Mouse (Mus musculus) ES-Bruce4 (cell line): ENCODE results near the gene Tmem245. TPM values are rescaled to one million over a fixed set of nuclear protein-coding genes. Genes with fewer than 3 reads are reported as not detected.

Experiments
- H3K27ac ChIP-seq: 2 replicates; pipeline ENCODE4 v1.5.1; 2012; ENCODE audit warnings: low read length, inconsistent platforms; ENCODE audit not compliant: insufficient read depth
- H3K27me3 ChIP-seq: 2 replicates; pipeline ENCODE4 v1.6.1; 2012; ENCODE audit warnings: mild to moderate bottlenecking, low read length, inconsistent platforms; ENCODE audit not compliant: control insufficient read depth, poor library complexity, insufficient read depth, severe bottlenecking
- H3K36me3 ChIP-seq: 2 replicates; pipeline ENCODE4 v1.6.1; 2012; ENCODE audit warnings: inconsistent platforms, mild to moderate bottlenecking, low read length, moderate library complexity; ENCODE audit not compliant: control insufficient read depth, poor library complexity, insufficient read depth, severe bottlenecking
- H3K4me1 ChIP-seq: one replicate; pipeline ENCODE4 v1.8.1; 2011; ENCODE audit warnings: low read length; ENCODE audit not compliant: control insufficient read depth, insufficient read depth
- H3K4me3 ChIP-seq: 2 replicates; pipeline ENCODE4 v1.5.1; 2011; ENCODE audit warnings: low read depth, mild to moderate bottlenecking, low read length
- H3K9ac ChIP-seq: 2 replicates; pipeline ENCODE4 v1.6.1; 2012; ENCODE audit warnings: low read depth, mild to moderate bottlenecking, inconsistent platforms; ENCODE audit not compliant: poor library complexity, severe bottlenecking
- H3K9me3 ChIP-seq: replicated peaks from 2 replicates; pipeline ENCODE4 v1.6.1; 2012; ENCODE audit warnings: mild to moderate bottlenecking, low read length, inconsistent platforms; ENCODE audit not compliant: control insufficient read depth, poor library complexity, insufficient read depth, severe bottlenecking
- CTCF ChIP-seq: IDR thresholded peaks from one replicate; pipeline ENCODE4 v1.8.1; 2011; ENCODE audit warnings: low read depth, low read length
- EP300 ChIP-seq: IDR thresholded peaks from 2 replicates; pipeline ENCODE4 v1.6.1; 2011; ENCODE audit warnings: low read depth, low read length; ENCODE audit not compliant: insufficient read depth
- POLR2A ChIP-seq: IDR thresholded peaks from one replicate; pipeline ENCODE4 v1.8.1; 2011; ENCODE audit warnings: low read length; ENCODE audit not compliant: insufficient read depth
- polyA plus RNA-seq: library from polyadenylated mRNA; stranded (reverse); fragments of >200 nt; gene quantifications from 2 replicates; pipeline ENCODE4 v1.2.4, GENCODE M21; 2011; ENCODE audit warnings: low read depth; ENCODE audit not compliant: missing spikeins, insufficient read depth, insufficient read length

Tmem245 gene
- polyA plus RNA-seq, 1 experiment: 61.9 TPM

- H3K4me1 ChIP-seq: peaks cover 5% of the 10 kb centered on the region
- no peaks in the 10 kb centered on the region for H3K27me3 ChIP-seq
- H3K9ac ChIP-seq: peak overlapping the region; percentile 13; the same call in 1 of the 2 replicates
- H3K27ac ChIP-seq: peak overlapping the region; percentile 89
- no peaks in the 10 kb centered on the region for H3K9me3 ChIP-seq
- no peak overlapping the region for H3K4me3 ChIP-seq
- H3K36me3 ChIP-seq: no peaks in the 10 kb centered on the region
- TF ChIP-seq CTCF (no peak), EP300 (peak; percentile 87)
These were observed 88.5 kb downstream of the Tmem245 start for GRCm38 (mm10) chr4:56858733-56859132.

- Histone ChIP-seq H3K9me3 (no peaks in the 10 kb centered on the region), H3K27ac (peak overlapping the region; percentile 85), H3K4me1 (peaks cover 1% of the 10 kb centered on the region), H3K36me3 (no peaks in the 10 kb centered on the region), H3K4me3 (no peak overlapping the region), H3K9ac (no peak overlapping the region), H3K27me3 (no peaks in the 10 kb centered on the region)
- peak; percentile 94 for TF ChIP-seq EP300
- TF ChIP-seq CTCF: no peak
These were observed 90.8 kb downstream of the Tmem245 start for GRCm38 (mm10) chr4:56856371-56856949.

- TF ChIP-seq CTCF (no peak), EP300 (no peak), POLR2A (no peak)
- peak overlapping the region; percentile 5 for H3K4me3 ChIP-seq
- peak overlapping the region; percentile 6 for H3K9ac ChIP-seq
- no peaks in the 10 kb centered on the region for H3K27me3 ChIP-seq
- no peaks in the 10 kb centered on the region for H3K9me3 ChIP-seq
- H3K4me1 ChIP-seq: peaks cover 1% of the 10 kb centered on the region
- peak overlapping the region; percentile 74 for H3K27ac ChIP-seq
- no peaks in the 10 kb centered on the region for H3K36me3 ChIP-seq
These were observed 91.3 kb downstream of the Tmem245 start for GRCm38 (mm10) chr4:56855935-56856334.

GRCm38 (mm10) chr4:56850724-56851123 is 96.5 kb downstream of the Tmem245 start:
- no peaks in the 10 kb centered on the region for H3K9me3 ChIP-seq
- no peak overlapping the region for H3K9ac ChIP-seq
- H3K27ac ChIP-seq: no peak overlapping the region

GRCm38 (mm10) chr4:56848044-56848443 is 99.2 kb downstream of the Tmem245 start:
- H3K4me1 ChIP-seq: no peaks in the 10 kb centered on the region
- peaks cover 12% of the 10 kb centered on the region for H3K9me3 ChIP-seq
- no peak for TF ChIP-seq CTCF
- TF ChIP-seq POLR2A: no peak
- H3K4me3 ChIP-seq: no peak overlapping the region
- H3K9ac ChIP-seq: no peak overlapping the region
- peak overlapping the region; percentile 24 for H3K27ac ChIP-seq
- no peaks in the 10 kb centered on the region for H3K27me3 ChIP-seq
- peaks cover 14% of the 10 kb centered on the region for H3K36me3 ChIP-seq

More at GRCm38 (mm10) chr4:56850724-56851123, 96.5 kb downstream of the Tmem245 start:
- H3K4me1 ChIP-seq: no peaks in the 10 kb centered on the region
- H3K4me3 ChIP-seq: no peak overlapping the region
- no peaks in the 10 kb centered on the region for H3K27me3 ChIP-seq
- no peaks in the 10 kb centered on the region for H3K36me3 ChIP-seq
- TF ChIP-seq POLR2A: no peak
- no peak for TF ChIP-seq CTCF
- 0 out of 2 replicates have a peak, but pooled peaks have one; percentile 46 for TF ChIP-seq EP300

GRCm38 (mm10) chr4:56847400-56847799 is 99.8 kb downstream of the Tmem245 start:
- TF ChIP-seq CTCF: no peak
- TF ChIP-seq POLR2A: no peak
- TF ChIP-seq EP300: peak; percentile 81
- H3K4me1 ChIP-seq: no peaks in the 10 kb centered on the region
- H3K4me3 ChIP-seq: no peak overlapping the region
- H3K9ac ChIP-seq: no peak overlapping the region
- peaks cover 14% of the 10 kb centered on the region for H3K36me3 ChIP-seq
- H3K9me3 ChIP-seq: peaks cover 12% of the 10 kb centered on the region
- peak overlapping the region; percentile 80 for H3K27ac ChIP-seq
- H3K27me3 ChIP-seq: no peaks in the 10 kb centered on the region
